In genomic region chr12:83709934-83710333, GRCm38 (mm10) we compare ENCODE assay signal across 22 mouse cellular contexts. TPM values are rescaled to one million over a fixed set of nuclear protein-coding genes. Genes with fewer than 3 reads are reported as not detected.
"Had no signal": no experiment of that assay in that cellular context is flagged by ENCODE, and none has a peak within 500 bp of the region (broad histone marks: within the 10 kb centered on the region; RNA-seq: fewer than 3 reads in every experiment).

No protein-coding gene starts in this region.

- H3K4me1 ChIP-seq: heart, embryonic 15.5 days; hindbrain, embryonic 13.5 days; hindbrain, embryonic 15.5 days; limb, embryonic 10.5 days had no signal

- H3K27me3 ChIP-seq: heart, embryonic 13.5 days; heart, embryonic 15.5 days; hindbrain, embryonic 13.5 days; hindbrain, embryonic 15.5 days; kidney, embryonic 15.5 days; limb, embryonic 12.5 days had no signal

- H3K9me3 ChIP-seq: heart, embryonic 13.5 days; heart, embryonic 15.5 days; hindbrain, embryonic 13.5 days; hindbrain, embryonic 15.5 days; kidney, embryonic 15.5 days; limb, embryonic 10.5 days; limb, embryonic 12.5 days had no signal

- H3K27ac ChIP-seq: heart, adult 2 months; heart, embryonic 13.5 days; heart, embryonic 15.5 days; hindbrain, embryonic 13.5 days; hindbrain, embryonic 15.5 days; kidney, embryonic 15.5 days; kidney, postnatal 0 days; layer of hippocampus, adult 2 months; left cerebral cortex, adult 2 months; limb, embryonic 10.5 days; limb, embryonic 12.5 days; liver, embryonic 14.5 days had no signal

- H3K4me2 ChIP-seq: heart, embryonic 11.5 days; heart, embryonic 13.5 days; heart, embryonic 15.5 days; hindbrain, embryonic 13.5 days; hindbrain, embryonic 15.5 days; kidney, embryonic 15.5 days; limb, embryonic 12.5 days; liver, embryonic 11.5 days had no signal

- H3K9ac ChIP-seq: forebrain, postnatal 0 days; heart, embryonic 13.5 days; heart, embryonic 15.5 days; hindbrain, embryonic 13.5 days; hindbrain, embryonic 15.5 days; kidney, embryonic 15.5 days; limb, embryonic 12.5 days; liver, embryonic 14.5 days had no signal

- DNase-seq: forebrain, postnatal 0 days; gastrocnemius, postnatal 14 days; gastrocnemius, postnatal 36 days; heart, adult 2 months; heart, postnatal 14 days; heart, postnatal 36 days; kidney, postnatal 14 days had no signal

- ATAC-seq: forebrain, postnatal 0 days; inflammation-experienced regulatory T-cells, adult 6 months had no signal

- H3K4me3 ChIP-seq: heart, adult 2 months; heart, embryonic 13.5 days; heart, embryonic 15.5 days; hindbrain, embryonic 13.5 days; hindbrain, embryonic 15.5 days; kidney, embryonic 15.5 days; layer of hippocampus, adult 2 months; left cerebral cortex, adult 2 months; limb, embryonic 10.5 days; limb, embryonic 12.5 days had no signal

RNA-seq across cellular contexts. Expression of gene Papln, which starts 53.5 kb away (rescaled TPM):
- total RNA-seq: hematopoietic stem cell, adult 5-6 weeks had no signal
- polyA plus RNA-seq: inflammation-experienced regulatory T-cells, adult 6 months had no signal
